Mouse (Mus musculus) limb, embryonic 15.5 days (tissue): ENCODE measurements around the gene Ube2d3. TPM values are rescaled to one million over a fixed set of nuclear protein-coding genes. Genes with fewer than 3 reads are reported as not detected.
A peak's percentile ranks its signal among the peaks of the same experiment; 100 is the strongest.

ENCODE experiments used
- ATAC-seq: fragments of 200-750 bp; cut with Nextera tagmentation; 2 replicates; pipeline ENCODE4 v1.8.0; 2017; ENCODE audit warnings: low read depth, moderate TSS enrichment; ENCODE audit not compliant: insufficient number of reproducible peaks, low FRiP score, low TSS enrichment
- H3K27ac ChIP-seq: fragments of 300-500 bp; sonication (generic); 2 replicates; pipeline ENCODE4 v1.5.1; 2015; ENCODE audit warnings: moderate library complexity, mild to moderate bottlenecking, inconsistent platforms
- H3K27me3 ChIP-seq: fragments of 300-500 bp; sonication (generic); 2 replicates; pipeline ENCODE4 v1.6.1; 2015; ENCODE audit warnings: inconsistent platforms
- H3K36me3 ChIP-seq: fragments of 300-500 bp; sonication (generic); 2 replicates; pipeline ENCODE4 v1.6.1; 2015; ENCODE audit warnings: inconsistent platforms
- H3K4me1 ChIP-seq: fragments of 300-500 bp; sonication (generic); 2 replicates; pipeline ENCODE4 v1.6.1; 2015; ENCODE audit warnings: inconsistent platforms
- H3K4me2 ChIP-seq: fragments of 300-500 bp; sonication (generic); 2 replicates; pipeline ENCODE4 v1.6.1; 2015; ENCODE audit warnings: mild to moderate bottlenecking, inconsistent platforms
- H3K4me3 ChIP-seq: fragments of 300-500 bp; sonication (generic); 2 replicates; pipeline ENCODE4 v1.5.1; 2015; ENCODE audit warnings: mild to moderate bottlenecking, inconsistent platforms
- H3K9ac ChIP-seq: fragments of 300-500 bp; sonication (generic); 2 replicates; pipeline ENCODE4 v1.6.1; 2015; ENCODE audit warnings: inconsistent platforms
- H3K9me3 ChIP-seq: fragments of 300-500 bp; sonication (generic); 2 replicates; pipeline ENCODE4 v1.6.1; 2016; ENCODE audit warnings: inconsistent platforms
- WGBS: fragments of 180-500 bp; shearing (Covaris S2); methylation state at CpG from one replicate; pipeline ENCODE4 v1.1.7; 2015; 5-methylcytosine and 5-hydroxymethylcytosine counted together
- polyA plus RNA-seq: library from polyadenylated mRNA; unstranded; fragments of >200 nt; fragmentation: Nextera tagmentation; extraction: Ambion mirVana; gene quantifications from 2 replicates; pipeline ENCODE4 v1.2.1, GENCODE M21; 2015

Ube2d3 gene
- polyA plus RNA-seq, 1 experiment from 2014 or later, result 467 TPM

DNA sequence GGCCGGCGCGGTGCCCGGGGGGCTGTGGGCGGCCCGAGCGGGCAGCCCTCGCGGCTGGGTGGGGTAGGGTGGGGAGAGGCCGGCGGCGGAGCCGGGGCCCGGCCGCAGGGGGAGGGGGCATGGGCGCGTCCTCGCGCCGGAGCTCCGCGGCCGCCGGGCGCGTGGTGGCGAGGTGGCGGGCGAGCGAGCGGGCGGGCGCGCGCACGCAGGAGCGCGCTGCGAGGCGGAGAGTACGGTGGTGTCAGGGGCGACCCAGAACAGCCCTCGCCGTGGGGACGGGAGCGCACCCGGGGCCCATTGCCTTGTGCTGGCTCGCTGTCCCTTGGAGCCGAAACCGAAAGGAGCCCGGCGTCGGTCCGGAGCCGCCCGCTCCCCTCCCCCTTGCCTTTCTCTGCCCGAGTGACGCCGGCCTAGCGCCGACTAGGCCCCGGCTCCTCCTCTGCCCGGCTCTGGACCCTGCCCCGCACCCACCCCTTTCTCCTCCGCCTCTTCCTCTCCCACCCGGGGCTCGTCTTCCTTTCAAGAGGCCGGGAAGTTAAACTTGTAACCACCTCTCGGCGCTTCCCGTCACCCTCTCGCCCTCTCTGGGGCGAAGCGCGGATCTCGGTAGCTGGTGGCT lies 1.1 kb downstream of the Ube2d3 start:
- peak overlapping the region; percentile 60 for H3K4me2 ChIP-seq
- H3K36me3 ChIP-seq, result 0 out of 2 replicates have a peak, but pooled peaks cover 2% of the 10 kb centered on the region
- peak overlapping the region; percentile 100 for H3K27ac ChIP-seq
- under 1% methylated on average over 47 of the region's 76 CpGs for WGBS
- peaks cover 12% of the 10 kb centered on the region for H3K4me1 ChIP-seq
- H3K27me3 ChIP-seq, result no peaks in the 10 kb centered on the region
- peak overlapping the region; percentile 95 for H3K9ac ChIP-seq
- peak; percentile 70 for ATAC-seq
- H3K4me3 ChIP-seq, result peak overlapping the region; percentile 81
- H3K9me3 ChIP-seq, result no peaks in the 10 kb centered on the region

DNA sequence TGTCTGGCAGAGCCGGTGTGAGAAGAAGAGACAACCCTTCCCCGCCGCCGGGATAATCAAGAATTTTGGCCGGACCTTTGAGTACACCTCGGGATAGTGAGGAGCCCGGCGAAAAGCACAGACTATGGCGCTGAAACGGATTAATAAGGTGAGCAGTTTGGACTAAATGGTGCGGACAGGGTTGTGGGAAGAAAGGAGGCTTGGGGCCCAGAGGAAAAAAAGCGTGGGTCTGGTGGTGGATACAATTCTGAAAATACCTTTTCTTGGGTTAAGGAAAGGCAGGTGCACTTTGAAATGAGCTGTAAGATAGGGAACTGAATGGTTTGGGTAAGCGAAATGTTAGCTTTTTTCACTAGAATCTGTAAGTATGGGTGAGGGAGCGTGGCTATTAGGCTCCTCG lies 1.7 kb downstream of the Ube2d3 start:
- 2% methylated on average over 15 of the region's 15 CpGs for WGBS
- H3K36me3 ChIP-seq, result 0 out of 2 replicates have a peak, but pooled peaks cover 2% of the 10 kb centered on the region
- H3K4me1 ChIP-seq, result peaks cover 12% of the 10 kb centered on the region
- H3K27ac ChIP-seq, result peak overlapping the region; percentile 100
- peak overlapping the region; percentile 81 for H3K4me3 ChIP-seq
- ATAC-seq, result no peak
- H3K9ac ChIP-seq, result peak overlapping the region; percentile 95
- peak overlapping the region; percentile 60 for H3K4me2 ChIP-seq
- H3K27me3 ChIP-seq, result no peaks in the 10 kb centered on the region
- H3K9me3 ChIP-seq, result no peaks in the 10 kb centered on the region

DNA sequence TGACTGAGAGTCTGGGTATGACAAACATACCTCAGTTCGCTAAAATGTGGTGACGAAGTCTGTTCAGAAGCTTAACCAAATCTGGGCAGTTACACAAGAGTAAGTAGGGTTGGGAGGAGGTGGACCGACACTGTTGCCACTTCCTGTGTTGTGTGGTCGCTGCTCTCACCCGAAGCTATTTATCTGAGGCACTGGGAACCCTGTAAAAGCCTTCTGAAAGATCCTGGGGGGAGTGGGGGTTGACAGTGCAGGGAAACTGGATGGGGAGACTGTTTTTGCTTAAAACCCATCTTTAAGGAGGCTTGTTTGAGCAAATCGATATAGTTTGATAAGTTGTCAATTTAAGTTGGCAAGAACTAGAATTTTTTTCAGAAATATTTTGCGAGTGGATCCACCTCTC lies 2.3 kb downstream of the Ube2d3 start:
- ATAC-seq, result no peak
- H3K4me3 ChIP-seq, result peak overlapping the region; percentile 81
- no peaks in the 10 kb centered on the region for H3K27me3 ChIP-seq
- peak overlapping the region; percentile 60 for H3K4me2 ChIP-seq
- H3K4me1 ChIP-seq, result peaks cover 12% of the 10 kb centered on the region
- H3K9ac ChIP-seq, result peak overlapping the region; percentile 95
- 12% methylated on average over 7 of the region's 7 CpGs for WGBS
- 0 out of 2 replicates have a peak, but pooled peaks cover 2% of the 10 kb centered on the region for H3K36me3 ChIP-seq
- H3K27ac ChIP-seq, result peak overlapping the region; percentile 100
- no peaks in the 10 kb centered on the region for H3K9me3 ChIP-seq

GRCm38 (mm10) chr3:135440621-135441020 lies 2.7 kb downstream of the Ube2d3 start:
- Histone ChIP-seq H3K27me3 (no peaks in the 10 kb centered on the region), H3K36me3 (0 out of 2 replicates have a peak, but pooled peaks cover 2% of the 10 kb centered on the region), H3K27ac (peak overlapping the region; percentile 100; the same call in 1 of the 2 replicates), H3K4me1 (peaks cover 12% of the 10 kb centered on the region), H3K9me3 (no peaks in the 10 kb centered on the region), H3K4me3 (peak overlapping the region; percentile 81), H3K9ac (peak overlapping the region; percentile 95; the same call in 1 of the 2 replicates), H3K4me2 (peak overlapping the region; percentile 60)
- no peak for ATAC-seq
- WGBS, result 23% methylated on average over 10 of the region's 10 CpGs

DNA sequence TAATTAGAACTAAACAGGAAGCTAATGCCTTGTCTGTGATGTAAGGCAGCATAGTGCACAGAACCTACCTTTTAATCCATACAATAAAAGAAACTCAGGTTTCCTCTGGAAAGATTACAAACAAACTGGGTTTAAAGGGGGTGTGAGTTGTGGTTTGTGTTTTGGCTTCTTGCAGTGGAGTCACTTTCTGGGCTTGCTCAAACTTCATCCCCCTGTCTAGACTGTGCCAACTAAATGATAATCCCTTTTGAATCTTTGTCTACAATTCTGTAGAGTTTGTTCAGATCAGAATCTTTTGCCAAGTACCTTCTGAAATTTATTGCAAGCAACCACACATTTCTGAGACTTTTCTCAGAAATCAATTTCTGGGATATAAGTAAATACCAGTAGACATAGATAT lies 7.0 kb downstream of the Ube2d3 start:
- H3K36me3 ChIP-seq, result 0 out of 2 replicates have a peak, but pooled peaks cover 2% of the 10 kb centered on the region
- no peak for ATAC-seq
- no peaks in the 10 kb centered on the region for H3K9me3 ChIP-seq
- H3K4me3 ChIP-seq, result no peak overlapping the region
- peaks cover 9% of the 10 kb centered on the region; the same call in 1 of the 2 replicates for H3K4me1 ChIP-seq
- H3K4me2 ChIP-seq, result no peak overlapping the region
- no peak overlapping the region for H3K9ac ChIP-seq
- H3K27me3 ChIP-seq, result no peaks in the 10 kb centered on the region
- H3K27ac ChIP-seq, result no peak overlapping the region

DNA sequence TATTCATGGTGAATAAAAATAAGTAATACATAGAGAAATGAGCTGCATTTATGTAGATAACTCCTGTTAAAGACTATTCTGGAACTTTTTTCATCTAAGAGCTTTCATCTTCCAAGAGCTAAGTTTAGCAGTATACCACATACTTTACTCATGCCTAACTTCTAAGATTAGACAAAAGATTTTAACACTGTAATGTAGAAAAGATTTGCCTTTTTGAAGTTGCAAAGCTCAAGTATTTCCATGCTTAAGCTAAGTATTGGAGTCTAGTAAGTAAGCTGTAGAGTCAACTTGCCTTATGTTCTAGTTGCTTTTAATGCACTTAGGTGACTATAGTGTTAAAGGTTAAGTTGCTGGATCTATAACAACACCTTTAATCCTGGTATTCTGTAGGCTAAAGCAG lies 21.0 kb downstream of the Ube2d3 start:
- ATAC-seq, result no peak
- no peaks in the 10 kb centered on the region for H3K27me3 ChIP-seq
- no peaks in the 10 kb centered on the region for H3K4me1 ChIP-seq
- no peaks in the 10 kb centered on the region for H3K9me3 ChIP-seq
- no peak overlapping the region for H3K9ac ChIP-seq
- H3K27ac ChIP-seq, result no peak overlapping the region
- no peak overlapping the region for H3K4me3 ChIP-seq
- no peak overlapping the region for H3K4me2 ChIP-seq
- peaks cover 23% of the 10 kb centered on the region for H3K36me3 ChIP-seq

- Histone ChIP-seq H3K9me3 (no peaks in the 10 kb centered on the region), H3K4me2 (no peak overlapping the region), H3K36me3 (0 out of 2 replicates have a peak, but pooled peaks cover 6% of the 10 kb centered on the region), H3K9ac (no peak overlapping the region), H3K4me3 (no peak overlapping the region), H3K27ac (no peak overlapping the region; the same call in 1 of the 2 replicates), H3K27me3 (no peaks in the 10 kb centered on the region), H3K4me1 (peaks cover 10% of the 10 kb centered on the region)
- WGBS, result 59% methylated on average over 1 of the region's 1 CpGs
- no peak for ATAC-seq
Observed at GRCm38 (mm10) chr3:135468402-135468801, 30.5 kb downstream of the Ube2d3 start.

GRCm38 (mm10) chr3:135469146-135469545 lies 31.2 kb downstream of the Ube2d3 start:
- Histone ChIP-seq H3K27ac (no peak overlapping the region), H3K36me3 (0 out of 2 replicates have a peak, but pooled peaks cover 6% of the 10 kb centered on the region), H3K9me3 (no peaks in the 10 kb centered on the region), H3K4me2 (no peak overlapping the region), H3K4me3 (no peak overlapping the region), H3K4me1 (peaks cover 10% of the 10 kb centered on the region), H3K27me3 (no peaks in the 10 kb centered on the region), H3K9ac (no peak overlapping the region)
- no peak for ATAC-seq
- WGBS, result 53% methylated on average over 3 of the region's 3 CpGs

GRCm38 (mm10) chr3:135469974-135470373 lies 32.0 kb downstream of the Ube2d3 start:
- H3K4me2 ChIP-seq, result no peak overlapping the region
- 23% methylated on average over 4 of the region's 4 CpGs for WGBS
- 0 out of 2 replicates have a peak, but pooled peaks cover 6% of the 10 kb centered on the region for H3K36me3 ChIP-seq
- ATAC-seq, result peak; percentile 67
- H3K27ac ChIP-seq, result peak overlapping the region; percentile 54
- H3K4me1 ChIP-seq, result peaks cover 10% of the 10 kb centered on the region
- no peak overlapping the region for H3K4me3 ChIP-seq
- H3K27me3 ChIP-seq, result no peaks in the 10 kb centered on the region
- no peaks in the 10 kb centered on the region for H3K9me3 ChIP-seq
- no peak overlapping the region for H3K9ac ChIP-seq

GRCm38 (mm10) chr3:135470823-135471222 lies 32.9 kb downstream of the Ube2d3 start:
- no peak overlapping the region for H3K9ac ChIP-seq
- WGBS, result 72% methylated on average over 1 of the region's 1 CpGs
- ATAC-seq, result no peak
- H3K9me3 ChIP-seq, result no peaks in the 10 kb centered on the region
- H3K4me1 ChIP-seq, result peaks cover 10% of the 10 kb centered on the region
- H3K27ac ChIP-seq, result no peak overlapping the region
- H3K36me3 ChIP-seq, result 0 out of 2 replicates have a peak, but pooled peaks cover 6% of the 10 kb centered on the region
- no peaks in the 10 kb centered on the region for H3K27me3 ChIP-seq
- H3K4me3 ChIP-seq, result no peak overlapping the region
- no peak overlapping the region for H3K4me2 ChIP-seq

- Histone ChIP-seq H3K9me3 (no peaks in the 10 kb centered on the region), H3K27me3 (no peaks in the 10 kb centered on the region), H3K27ac (no peak overlapping the region), H3K36me3 (no peaks in the 10 kb centered on the region), H3K4me2 (no peak overlapping the region), H3K4me3 (no peak overlapping the region), H3K4me1 (peaks cover 1% of the 10 kb centered on the region), H3K9ac (no peak overlapping the region)
- WGBS, result 86% methylated on average over 8 of the region's 8 CpGs
- ATAC-seq, result no peak
Observed at GRCm38 (mm10) chr3:135475025-135475424, 37.1 kb downstream of the Ube2d3 start.

- H3K36me3 ChIP-seq, result no peaks in the 10 kb centered on the region
- WGBS, result 74% methylated on average over 6 of the region's 6 CpGs
- no peak overlapping the region for H3K9ac ChIP-seq
- no peak overlapping the region for H3K4me2 ChIP-seq
- H3K27ac ChIP-seq, result no peak overlapping the region
- no peaks in the 10 kb centered on the region for H3K27me3 ChIP-seq
- no peaks in the 10 kb centered on the region for H3K4me1 ChIP-seq
- ATAC-seq, result no peak
- no peak overlapping the region for H3K4me3 ChIP-seq
- no peaks in the 10 kb centered on the region for H3K9me3 ChIP-seq
Observed at GRCm38 (mm10) chr3:135476286-135476685, 38.3 kb downstream of the Ube2d3 start.
